In genomic region chr7:90886396-90887006, GRCm38 (mm10) we compare ENCODE assay signal across 7 mouse cellular contexts.
DNase-seq lines count a peak whose midpoint lies in the region; ATAC-seq lines count a peak whose summit lies in the region.

No protein-coding gene starts in this region.

- ATAC-seq in forebrain, embryonic 11.5 days (replicated peaks; ENCODE audit: low FRiP score): peak; percentile 76
- peak; percentile 25; the same call in 1 of the 2 replicates for ATAC-seq in limb, embryonic 13.5 days (ENCODE audit: low FRiP score, low read depth)
- ATAC-seq in stomach, embryonic 14.5 days (ENCODE audit: insufficient number of reproducible peaks, insufficient read depth, low FRiP score, low read depth): no peak

- no peaks in the 10 kb centered on the region for H3K27me3 ChIP-seq in forebrain, embryonic 11.5 days (ENCODE audit: control insufficient read depth, insufficient read depth, low read length)
- H3K27me3 ChIP-seq in limb, embryonic 13.5 days: peaks cover 10% of the 10 kb centered on the region
- no peaks in the 10 kb centered on the region for H3K27me3 ChIP-seq in stomach, embryonic 14.5 days (ENCODE audit: control insufficient read depth, insufficient read depth, low read length)

- intact Hi-C loops in left cerebral cortex, postnatal 4 days (cut with DNase I): no loop called here
- intact Hi-C loops in left cerebral cortex, postnatal 10 days (cut with DNase I): no loop called here

- H3K9ac ChIP-seq in forebrain, embryonic 11.5 days (ENCODE audit: low read length): peak overlapping the region; percentile 37; the same call in 1 of the 2 replicates
- 0 out of 2 replicates have a peak overlapping the region, but pooled peaks have one; percentile 53 for H3K9ac ChIP-seq in limb, embryonic 13.5 days
- H3K9ac ChIP-seq in stomach, embryonic 14.5 days (replicated peaks; ENCODE audit: low read depth, low read length): no peak overlapping the region

- 2% methylated on average over 13 of the region's 13 CpGs for WGBS in forebrain, embryonic 11.5 days
- 2% methylated on average over 13 of the region's 13 CpGs for WGBS in limb, embryonic 13.5 days
- WGBS in stomach, embryonic 14.5 days: 1% methylated on average over 13 of the region's 13 CpGs

- H3K9me3 ChIP-seq in forebrain, embryonic 11.5 days (ENCODE audit: control insufficient read depth, low read length): no peaks in the 10 kb centered on the region
- H3K9me3 ChIP-seq in limb, embryonic 13.5 days: no peaks in the 10 kb centered on the region
- H3K9me3 ChIP-seq in stomach, embryonic 14.5 days (ENCODE audit: control insufficient read depth, low read depth, low read length): no peaks in the 10 kb centered on the region

- peak; percentile 1 for DNase-seq in left cerebral cortex, postnatal 4 days
- DNase-seq in left cerebral cortex, postnatal 10 days (ENCODE audit: extremely low spot score in 1 of 2, low spot score in 2 of 2): no peak
- peak; percentile 50 for DNase-seq in forebrain, embryonic 11.5 days (ENCODE audit: low spot score)
- no peak for DNase-seq in ovary, postnatal 10 days (ENCODE audit: low spot score)
- no peak for DNase-seq in spleen, postnatal 36 days (ENCODE audit: low spot score in 2 of 2)

- peak overlapping the region; percentile 34 for H3K4me3 ChIP-seq in forebrain, embryonic 11.5 days (ENCODE audit: low read depth, low read length)
- peak overlapping the region; percentile 45 for H3K4me3 ChIP-seq in limb, embryonic 13.5 days
- H3K4me3 ChIP-seq in stomach, embryonic 14.5 days (ENCODE audit: low read depth, low read length): peak overlapping the region; percentile 26

- no peak overlapping the region for H3K27ac ChIP-seq in forebrain, embryonic 11.5 days (ENCODE audit: low read depth, low read length)
- H3K27ac ChIP-seq in limb, embryonic 13.5 days: no peak overlapping the region
- H3K27ac ChIP-seq in stomach, embryonic 14.5 days (ENCODE audit: low read length): no peak overlapping the region

- H3K4me2 ChIP-seq in forebrain, embryonic 11.5 days (ENCODE audit: low read depth, low read length, severe bottlenecking): peak overlapping the region; percentile 83
- peak overlapping the region; percentile 90 for H3K4me2 ChIP-seq in limb, embryonic 13.5 days (replicated peaks)
- peak overlapping the region; percentile 65 for H3K4me2 ChIP-seq in stomach, embryonic 14.5 days (replicated peaks; ENCODE audit: low read depth, low read length)

- H3K36me3 ChIP-seq in forebrain, embryonic 11.5 days (ENCODE audit: control insufficient read depth, insufficient read depth, low read length): no peaks in the 10 kb centered on the region
- H3K36me3 ChIP-seq in limb, embryonic 13.5 days: no peaks in the 10 kb centered on the region
- no peaks in the 10 kb centered on the region for H3K36me3 ChIP-seq in stomach, embryonic 14.5 days (ENCODE audit: control insufficient read depth, insufficient read depth, low read length)

- H3K4me1 ChIP-seq in forebrain, embryonic 11.5 days (replicated peaks; ENCODE audit: control insufficient read depth, insufficient read depth, low read length): no peaks in the 10 kb centered on the region
- peaks cover 9% of the 10 kb centered on the region for H3K4me1 ChIP-seq in limb, embryonic 13.5 days
- no peaks in the 10 kb centered on the region for H3K4me1 ChIP-seq in stomach, embryonic 14.5 days (ENCODE audit: control insufficient read depth, insufficient read depth, low read length)

Comparison
In these comparisons a context has a peak if more than half of its experiments do, and no peak if none do; other contexts are left out.
1. DNase-seq: peak in left cerebral cortex, postnatal 4 days (single experiment) and forebrain, embryonic 11.5 days (single experiment); none in left cerebral cortex, postnatal 10 days (0 of 2), ovary, postnatal 10 days (single experiment) and spleen, postnatal 36 days (0 of 2).
2. Peak in every context shown above with its lines, with median percentiles within 50 percentile points of each other: H3K4me2 ChIP-seq and H3K4me3 ChIP-seq.